Mouse (Mus musculus): ENCODE data around the gene Ilk.

DNA sequence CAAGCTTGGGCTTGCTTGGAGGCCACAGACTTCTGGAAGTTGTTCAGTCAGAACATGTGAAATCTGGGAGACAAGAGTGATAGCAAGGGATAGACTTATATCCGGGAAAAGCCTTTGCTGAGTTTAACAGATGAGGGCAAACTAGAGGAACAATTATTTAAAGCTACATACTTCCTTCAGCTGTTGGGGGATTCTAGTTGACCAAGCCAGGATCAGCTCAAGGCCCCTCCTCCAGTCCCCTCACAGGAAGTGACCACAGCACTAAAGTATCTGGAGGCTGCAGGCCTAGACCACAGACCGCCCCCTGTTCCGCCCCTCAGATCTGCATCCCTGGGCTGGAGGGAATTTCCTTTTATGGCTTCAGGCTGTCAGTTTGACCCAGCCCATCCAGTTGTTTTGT is 2.6 kb downstream of the Ilk start:
- TF ChIP-seq CTCF (IDR thresholded peaks at IDR 0.05) (no peak; the same call in 1 of the 2 replicates), EP300 (IDR thresholded peaks at IDR 0.05) (peak; percentile 51)
